Mouse (Mus musculus): ENCODE measurements around the gene Nckap5. TPM values are rescaled to one million over a fixed set of nuclear protein-coding genes. Genes with fewer than 3 reads are reported as not detected.
A peak's percentile ranks its signal among the peaks of the same experiment; 100 is the strongest.

Gene Nckap5
- total and polyA plus RNA-seq, 2 experiments = 0.37 to 0.70 TPM

DNA sequence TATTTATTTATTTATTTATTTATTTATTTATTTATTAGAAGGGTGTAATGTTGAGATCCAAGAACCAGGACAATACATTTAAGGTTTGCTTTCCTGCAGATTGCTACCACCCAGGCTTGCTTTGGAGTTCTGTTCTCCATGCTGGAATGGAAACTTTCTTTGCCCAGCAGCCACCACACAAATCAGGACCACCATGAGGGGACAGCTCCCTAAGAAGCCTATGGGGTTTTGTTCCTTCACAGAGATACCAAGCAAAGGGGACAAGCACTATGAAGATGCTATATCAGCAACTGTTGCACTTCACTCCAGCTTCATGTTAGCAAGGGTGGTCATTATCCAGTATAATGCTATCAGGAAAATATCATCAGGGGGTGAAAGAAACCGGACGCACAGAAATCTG lies 513.7 kb downstream of the Nckap5 start:
- TF ChIP-seq POLR2A (IDR thresholded peaks at IDR 0.05; ENCODE audit: extremely low read depth, insufficient read depth, low read length) (no peak), CTCF (IDR thresholded peaks at IDR 0.05; ENCODE audit: low read depth, low read length) (no peak)
- H3K9ac ChIP-seq (ENCODE audit: low read depth, low read length) = no peak overlapping the region
- no peaks in the 10 kb centered on the region for H3K79me2 ChIP-seq (ENCODE audit: control insufficient read depth, insufficient read depth, low read length)
- no peak for DNase-seq (ENCODE audit: extremely low read depth, low read depth, low spot score)
- WGBS = 89% methylated on average over 2 of the region's 2 CpGs
- H3K27me3 ChIP-seq (ENCODE audit: control insufficient read depth, insufficient read depth, low read length) = no peaks in the 10 kb centered on the region
- H3K4me1 ChIP-seq (ENCODE audit: control insufficient read depth, insufficient read depth, low read length) = no peaks in the 10 kb centered on the region
- H3K36me3 ChIP-seq (ENCODE audit: control insufficient read depth, insufficient read depth, low read length) = no peaks in the 10 kb centered on the region
- H3K4me3 ChIP-seq (ENCODE audit: insufficient read depth, low read depth, low read length) = no peak overlapping the region
- no peak overlapping the region for H3K27ac ChIP-seq (replicated peaks; ENCODE audit: insufficient read depth, low read depth, low read length)

DNA sequence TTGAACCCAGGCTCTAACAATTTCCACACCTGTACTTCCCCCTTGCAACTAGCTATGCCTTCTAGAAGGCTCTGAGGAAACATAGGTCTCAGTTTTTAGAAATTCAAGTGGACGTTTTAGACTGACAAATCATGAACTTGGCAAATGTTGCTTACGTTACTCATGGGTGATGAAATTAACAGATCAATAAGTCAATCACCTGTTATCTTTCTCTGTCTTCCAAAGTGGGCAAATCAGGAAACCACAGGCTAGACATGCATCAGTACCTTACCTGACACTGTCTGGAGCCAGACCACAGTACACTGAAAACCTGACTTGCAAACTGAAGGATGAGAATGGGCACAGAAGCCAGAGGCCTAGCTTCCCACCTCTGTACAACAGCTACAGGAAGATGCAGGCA lies 529.5 kb downstream of the Nckap5 start:
- no peak overlapping the region for H3K9ac ChIP-seq (ENCODE audit: low read depth, low read length)
- H3K27ac ChIP-seq (replicated peaks; ENCODE audit: insufficient read depth, low read depth, low read length) = no peak overlapping the region
- H3K4me1 ChIP-seq (ENCODE audit: control insufficient read depth, insufficient read depth, low read length) = peaks cover 2% of the 10 kb centered on the region
- TF ChIP-seq CTCF (IDR thresholded peaks at IDR 0.05; ENCODE audit: low read depth, low read length) (no peak), POLR2A (IDR thresholded peaks at IDR 0.05; ENCODE audit: extremely low read depth, insufficient read depth, low read length) (no peak)
- DNase-seq (ENCODE audit: extremely low read depth, low read depth, low spot score) = peak; percentile 74
- no peak overlapping the region for H3K4me3 ChIP-seq (ENCODE audit: insufficient read depth, low read depth, low read length)
- 21% methylated on average over 2 of the region's 2 CpGs for WGBS
- no peaks in the 10 kb centered on the region for H3K79me2 ChIP-seq (ENCODE audit: control insufficient read depth, insufficient read depth, low read length)
- no peaks in the 10 kb centered on the region for H3K27me3 ChIP-seq (ENCODE audit: control insufficient read depth, insufficient read depth, low read length)
- H3K36me3 ChIP-seq (ENCODE audit: control insufficient read depth, insufficient read depth, low read length) = no peaks in the 10 kb centered on the region

DNA sequence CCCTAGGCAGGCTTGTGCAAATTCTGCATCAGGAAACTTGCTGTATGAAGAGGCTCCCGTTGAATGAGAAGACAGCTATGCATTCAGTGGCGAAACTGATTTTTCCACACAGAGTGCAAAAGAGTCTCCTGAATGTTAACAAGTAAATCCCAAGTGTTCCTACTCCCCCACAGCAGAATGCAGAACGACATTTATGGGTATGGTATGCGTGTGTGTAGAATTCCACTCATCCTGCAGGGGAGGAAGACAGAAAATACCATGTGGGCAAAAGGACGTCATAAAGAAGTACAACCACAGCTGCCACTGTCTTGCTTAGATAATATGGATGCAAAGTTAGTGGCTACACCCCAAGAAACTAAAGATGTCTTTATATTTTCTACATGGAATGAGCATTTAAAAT lies 565.7 kb downstream of the Nckap5 start:
- Histone ChIP-seq H3K4me3 (ENCODE audit: insufficient read depth, low read depth, low read length) (no peak overlapping the region), H3K79me2 (ENCODE audit: control insufficient read depth, insufficient read depth, low read length) (no peaks in the 10 kb centered on the region), H3K4me1 (ENCODE audit: control insufficient read depth, insufficient read depth, low read length) (no peaks in the 10 kb centered on the region), H3K9ac (ENCODE audit: low read depth, low read length) (no peak overlapping the region), H3K36me3 (ENCODE audit: control insufficient read depth, insufficient read depth, low read length) (no peaks in the 10 kb centered on the region), H3K27ac (replicated peaks; ENCODE audit: insufficient read depth, low read depth, low read length) (no peak overlapping the region), H3K27me3 (ENCODE audit: control insufficient read depth, insufficient read depth, low read length) (no peaks in the 10 kb centered on the region)
- DNase-seq (ENCODE audit: extremely low read depth, low read depth, low spot score) = no peak
- WGBS = 80% methylated on average over 5 of the region's 5 CpGs
- TF ChIP-seq POLR2A (IDR thresholded peaks at IDR 0.05; ENCODE audit: extremely low read depth, insufficient read depth, low read length) (no peak), CTCF (IDR thresholded peaks at IDR 0.05; ENCODE audit: low read depth, low read length) (no peak)

DNA sequence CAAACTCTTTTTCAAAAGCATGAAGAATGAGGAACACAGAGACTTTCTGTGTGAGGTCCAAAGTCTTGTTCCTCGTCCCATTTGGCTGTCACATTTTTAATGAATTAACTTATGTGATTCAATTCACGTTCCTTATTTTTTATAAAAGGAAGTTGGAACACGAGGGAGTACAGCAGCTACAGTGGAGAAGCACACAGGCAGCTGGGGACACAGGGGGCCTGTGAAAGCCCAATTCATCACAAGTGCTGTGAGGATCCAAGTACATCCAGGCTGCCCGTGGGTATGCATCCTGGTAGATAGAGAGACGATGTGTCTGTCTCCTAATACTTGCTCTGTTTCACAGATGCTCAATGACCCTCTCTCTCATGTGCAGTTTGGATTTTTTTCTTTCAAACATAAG lies 576.2 kb downstream of the Nckap5 start:
- H3K9ac ChIP-seq (ENCODE audit: low read depth, low read length) = no peak overlapping the region
- H3K4me3 ChIP-seq (ENCODE audit: insufficient read depth, low read depth, low read length) = no peak overlapping the region
- no peak for TF ChIP-seq CTCF (IDR thresholded peaks at IDR 0.05; ENCODE audit: low read depth, low read length)
- no peak for TF ChIP-seq POLR2A (IDR thresholded peaks at IDR 0.05; ENCODE audit: extremely low read depth, insufficient read depth, low read length)
- no peaks in the 10 kb centered on the region for H3K4me1 ChIP-seq (ENCODE audit: control insufficient read depth, insufficient read depth, low read length)
- H3K79me2 ChIP-seq (ENCODE audit: control insufficient read depth, insufficient read depth, low read length) = no peaks in the 10 kb centered on the region
- 77% methylated on average over 5 of the region's 5 CpGs for WGBS
- DNase-seq (ENCODE audit: extremely low read depth, low read depth, low spot score) = no peak
- no peaks in the 10 kb centered on the region for H3K27me3 ChIP-seq (ENCODE audit: control insufficient read depth, insufficient read depth, low read length)
- no peak overlapping the region for H3K27ac ChIP-seq (replicated peaks; ENCODE audit: insufficient read depth, low read depth, low read length)
- H3K36me3 ChIP-seq (ENCODE audit: control insufficient read depth, insufficient read depth, low read length) = no peaks in the 10 kb centered on the region

DNA sequence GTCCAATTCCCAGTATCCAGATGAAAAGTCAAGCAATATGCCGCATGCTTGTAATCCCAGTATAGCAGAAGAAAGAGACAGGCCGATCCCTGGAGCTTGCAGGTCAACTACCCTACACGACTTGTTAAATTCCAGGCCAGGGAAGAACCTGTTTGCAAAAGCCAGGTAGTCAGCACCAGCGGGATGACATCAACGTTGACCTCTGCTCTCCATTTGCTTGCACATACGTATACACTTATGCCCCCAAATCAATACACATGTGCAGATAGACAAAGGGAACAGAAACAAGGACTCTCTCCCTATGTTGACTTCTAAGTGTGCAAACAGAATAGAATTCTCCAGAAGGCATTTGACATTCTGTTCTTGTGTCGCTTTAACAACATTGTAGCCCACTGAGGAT lies 576.7 kb downstream of the Nckap5 start:
- 40% methylated on average over 7 of the region's 7 CpGs for whole genome bisulfite sequencing
- H3K79me2 ChIP-seq (ENCODE audit: control insufficient read depth, insufficient read depth, low read length) = no peaks in the 10 kb centered on the region
- H3K36me3 ChIP-seq (ENCODE audit: control insufficient read depth, insufficient read depth, low read length) = no peaks in the 10 kb centered on the region
- H3K27me3 ChIP-seq (ENCODE audit: control insufficient read depth, insufficient read depth, low read length) = no peaks in the 10 kb centered on the region
- no peak overlapping the region for H3K27ac ChIP-seq (replicated peaks; ENCODE audit: insufficient read depth, low read depth, low read length)
- no peaks in the 10 kb centered on the region for H3K4me1 ChIP-seq (ENCODE audit: control insufficient read depth, insufficient read depth, low read length)
- TF ChIP-seq CTCF (IDR thresholded peaks at IDR 0.05; ENCODE audit: low read depth, low read length) = no peak
- TF ChIP-seq POLR2A (IDR thresholded peaks at IDR 0.05; ENCODE audit: extremely low read depth, insufficient read depth, low read length) = no peak
- no peak overlapping the region for H3K4me3 ChIP-seq (ENCODE audit: insufficient read depth, low read depth, low read length)
- DNase-seq (ENCODE audit: extremely low read depth, low read depth, low spot score) = no peak
- no peak overlapping the region for H3K9ac ChIP-seq (ENCODE audit: low read depth, low read length)

DNA sequence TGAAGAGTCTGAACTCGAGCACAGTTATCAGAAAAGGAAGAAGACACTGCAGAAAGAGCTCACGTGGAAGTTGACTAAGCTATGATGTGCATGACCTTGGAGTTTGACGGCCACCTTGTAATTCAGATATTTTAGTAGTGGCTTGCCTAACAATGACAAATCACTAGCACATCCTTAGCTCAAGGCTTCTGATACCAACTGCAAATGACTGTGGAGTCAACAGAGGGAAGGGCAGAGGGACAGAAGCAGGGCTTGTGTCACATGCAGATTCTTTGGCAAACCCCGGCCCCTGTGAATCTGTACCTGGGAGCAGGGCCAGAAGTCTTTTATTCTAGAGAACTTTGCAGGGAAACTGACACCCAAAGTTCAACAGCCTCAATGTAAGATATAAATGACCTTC lies 597.4 kb downstream of the Nckap5 start:
- 71% methylated on average over 4 of the region's 4 CpGs for WGBS
- Histone ChIP-seq H3K27me3 (ENCODE audit: control insufficient read depth, insufficient read depth, low read length) (no peaks in the 10 kb centered on the region), H3K27ac (replicated peaks; ENCODE audit: insufficient read depth, low read depth, low read length) (no peak overlapping the region), H3K4me3 (ENCODE audit: insufficient read depth, low read depth, low read length) (no peak overlapping the region), H3K4me1 (ENCODE audit: control insufficient read depth, insufficient read depth, low read length) (no peaks in the 10 kb centered on the region), H3K79me2 (ENCODE audit: control insufficient read depth, insufficient read depth, low read length) (no peaks in the 10 kb centered on the region), H3K36me3 (ENCODE audit: control insufficient read depth, insufficient read depth, low read length) (no peaks in the 10 kb centered on the region), H3K9ac (ENCODE audit: low read depth, low read length) (no peak overlapping the region)
- TF ChIP-seq POLR2A (IDR thresholded peaks at IDR 0.05; ENCODE audit: extremely low read depth, insufficient read depth, low read length) (no peak), CTCF (IDR thresholded peaks at IDR 0.05; ENCODE audit: low read depth, low read length) (no peak)
- DNase-seq (ENCODE audit: extremely low read depth, low read depth, low spot score) = no peak

All from liver, adult 2 months (tissue).